Mouse (Mus musculus) ovary, postnatal 14 days (tissue): ENCODE data around the gene Hist2h3c2.
"Not testable (repeated sequence)": the region's sequence is repeated elsewhere in the genome, so short reads cannot be mapped to it uniquely, and the experiment has no call there.

Source experiments
- DNase-seq: peaks from one replicate; pipeline ENCODE4 v3.0.0; 2022; ENCODE audit warnings: low spot score

The Hist2h3c2 gene

DNA sequence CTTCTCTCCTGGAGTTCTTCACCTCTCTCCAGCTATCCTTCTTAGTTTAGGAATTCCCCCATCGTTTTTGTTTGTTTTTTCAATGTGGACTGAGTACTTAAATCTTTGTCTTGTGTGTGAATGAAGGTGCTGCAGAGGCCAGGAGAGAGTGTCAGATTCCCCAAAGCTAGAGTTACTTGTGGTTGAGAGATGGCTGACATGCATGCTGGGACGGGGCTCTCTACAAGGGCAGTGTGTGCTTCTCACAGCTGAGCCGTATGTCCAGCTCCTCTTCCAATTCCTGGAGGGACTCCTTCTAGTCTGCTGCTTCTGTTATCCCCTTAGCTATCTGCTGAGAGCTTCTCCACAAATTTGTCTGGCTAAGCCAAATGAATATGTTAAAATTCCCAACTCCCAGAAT, 3.1 kb downstream of the Hist2h3c2 start:
- DNase-seq = no peak

GRCm38 (mm10) chr3:96234914-96235313, 4.0 kb downstream of the Hist2h3c2 start:
- DNase-seq = no peak

DNA sequence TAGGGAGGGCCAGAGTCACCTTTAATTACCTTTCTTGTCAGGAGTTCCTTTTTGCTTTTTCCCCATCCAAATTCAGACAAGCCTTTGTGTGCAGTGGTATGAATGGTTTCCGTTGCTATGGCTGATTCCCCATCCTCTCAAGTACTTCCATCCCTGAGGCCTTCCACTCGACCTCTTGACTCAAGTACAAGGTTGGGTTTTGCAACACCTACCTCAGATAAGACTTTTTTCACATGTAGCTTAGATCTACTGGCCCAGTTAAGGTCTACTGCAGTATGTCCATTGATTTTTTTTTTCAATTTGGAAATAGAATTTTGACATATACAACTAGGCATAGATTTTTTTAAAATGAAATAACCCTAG, 7.2 kb downstream of the Hist2h3c2 start:
- no peak for DNase-seq

DNA sequence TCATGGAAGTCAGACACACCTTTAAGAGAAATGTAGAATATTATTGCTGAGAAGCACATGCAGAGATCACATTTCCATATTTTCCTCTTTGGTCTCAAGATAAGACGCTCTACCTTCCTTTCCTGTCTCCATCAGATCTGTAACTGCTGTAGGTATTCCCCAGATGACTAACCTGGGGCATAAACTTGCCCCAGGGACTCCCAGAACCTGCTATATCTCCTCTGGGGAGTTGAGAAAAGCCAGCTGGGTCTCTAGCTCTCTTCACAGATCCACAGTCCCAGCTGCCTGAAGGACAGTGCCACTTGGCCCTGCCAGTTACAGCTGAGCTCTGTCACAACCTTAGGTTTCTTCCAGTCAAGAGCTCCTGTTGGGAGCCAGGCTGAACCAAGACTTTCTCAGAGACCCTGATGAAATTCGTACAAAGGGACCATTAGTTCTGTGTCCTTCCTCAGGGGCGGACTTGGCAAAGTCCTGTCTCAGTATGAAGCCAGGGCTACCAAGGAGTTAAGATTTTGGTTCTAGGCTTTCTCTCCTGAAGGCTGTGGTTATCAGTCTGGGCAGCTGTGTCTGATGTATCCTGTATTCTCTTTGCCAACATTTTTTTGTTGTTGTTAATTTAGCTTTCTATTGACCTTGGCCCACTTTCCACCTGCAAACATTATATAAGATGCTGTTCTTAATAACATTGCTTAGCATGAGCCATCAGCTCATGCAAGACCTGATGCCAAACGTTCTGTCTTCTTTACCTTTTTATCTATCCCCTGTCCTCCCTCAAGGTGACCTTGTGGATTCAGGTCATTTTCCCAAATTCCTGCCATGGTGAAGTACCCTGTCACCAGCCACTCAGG, 7.8 kb downstream of the Hist2h3c2 start:
- DNase-seq = no peak

GRCm38 (mm10) chr3:96230404-96230803, 8.5 kb downstream of the Hist2h3c2 start:
- no peak for DNase-seq

DNA sequence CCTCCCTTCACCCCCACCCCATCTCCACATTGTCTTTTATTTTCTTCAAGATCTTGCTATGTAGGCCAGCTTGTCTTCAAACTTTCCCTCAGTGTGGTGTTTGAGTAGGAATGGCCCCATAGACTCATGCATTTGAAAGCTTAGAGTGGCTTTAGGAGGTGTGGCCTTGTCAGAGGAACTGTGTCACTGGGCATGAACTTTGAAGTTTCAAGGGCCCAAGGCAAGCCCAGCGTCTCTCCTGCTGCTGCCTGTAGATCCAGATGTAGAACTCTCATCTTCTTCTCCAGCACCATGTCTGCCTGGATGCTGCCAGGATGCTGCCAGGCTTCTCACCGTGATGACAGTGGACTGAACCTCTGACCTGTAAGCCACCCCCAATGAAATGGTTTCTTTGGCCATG, 10.1 kb downstream of the Hist2h3c2 start:
- no peak for DNase-seq

DNA sequence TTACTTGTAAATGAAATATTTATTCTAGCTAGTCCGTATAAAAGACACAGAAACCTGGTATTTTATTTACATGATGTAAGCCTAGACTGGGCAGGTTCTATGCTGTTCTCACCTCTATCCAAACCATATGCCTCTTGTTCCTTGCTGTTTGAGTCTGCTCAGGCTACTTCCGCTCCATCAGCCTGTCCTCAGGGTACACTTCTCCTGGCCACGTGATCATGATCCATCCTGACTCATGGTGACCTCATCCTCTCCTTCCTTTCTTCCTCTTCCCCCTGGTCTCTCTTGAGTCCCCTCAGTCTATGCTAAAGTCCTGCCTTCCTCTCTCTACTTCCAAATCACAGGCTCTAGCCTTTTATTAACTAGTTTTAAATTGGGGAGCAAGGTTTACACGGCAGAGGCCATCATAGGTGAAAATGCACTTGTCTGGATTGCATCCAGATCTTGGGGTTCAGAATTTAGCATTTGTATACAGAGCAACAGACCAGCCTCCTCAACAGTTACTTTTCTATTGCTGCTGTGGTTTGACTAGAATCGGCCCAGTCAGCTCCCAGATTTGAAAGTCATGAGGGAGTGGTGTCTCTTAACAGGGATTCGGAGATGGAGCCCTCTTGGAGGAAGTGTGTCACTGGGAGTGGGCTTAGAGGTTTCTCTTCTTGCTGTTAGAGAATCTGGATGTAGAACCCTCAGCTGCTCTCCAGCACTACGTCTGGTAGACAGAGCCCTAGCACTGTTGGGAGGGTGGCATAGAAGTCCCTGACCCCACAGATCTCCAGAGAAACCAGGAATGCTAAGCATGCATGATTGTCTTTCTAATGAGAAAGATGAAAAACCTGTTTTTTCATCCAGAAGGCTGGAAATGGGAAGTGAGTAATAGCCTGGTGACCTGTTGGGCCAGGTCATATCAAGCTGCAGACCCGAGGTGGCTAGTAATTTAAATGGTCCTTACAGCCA, 12.0 kb downstream of the Hist2h3c2 start:
- no peak for DNase-seq

DNA sequence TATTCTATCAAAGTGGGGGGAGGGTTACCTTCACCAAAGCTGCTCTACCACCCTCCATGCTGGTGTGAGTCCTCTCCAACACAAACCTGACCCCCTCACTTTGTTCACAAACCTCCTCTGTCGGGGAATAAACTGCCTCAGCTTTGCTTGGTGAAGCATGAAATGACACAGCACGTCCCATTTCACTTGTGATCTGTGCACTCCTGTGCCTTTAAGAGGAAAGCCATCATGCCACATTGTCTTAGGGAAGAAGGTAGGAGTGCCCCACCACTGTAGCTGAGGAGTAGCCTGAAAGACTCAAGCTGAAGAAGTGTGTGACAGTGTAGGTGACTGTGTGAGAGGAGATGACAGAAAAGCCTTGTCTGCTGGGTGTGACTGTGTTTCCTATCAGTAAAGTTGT, 13.5 kb downstream of the Hist2h3c2 start:
- no peak for DNase-seq

GRCm38 (mm10) chr3:96222774-96223173, 16.2 kb downstream of the Hist2h3c2 start:
- no peak for DNase-seq

- no peak for DNase-seq
Observed at GRCm38 (mm10) chr3:96221640-96222038, 17.3 kb downstream of the Hist2h3c2 start.

GRCm38 (mm10) chr3:96220765-96221639, 17.9 kb downstream of the Hist2h3c2 start, which contains the start of the genes Hist2h2ac and Hist2h2be:
Hist2h2ac (minus strand) TSS chr3:96220880.
Hist2h2be (plus strand) TSS chr3:96221119.
- peak; percentile 79 for DNase-seq

- peak; percentile 35 for DNase-seq
Observed at GRCm38 (mm10) chr3:96220131-96220764, 18.7 kb downstream of the Hist2h3c2 start.

DNA sequence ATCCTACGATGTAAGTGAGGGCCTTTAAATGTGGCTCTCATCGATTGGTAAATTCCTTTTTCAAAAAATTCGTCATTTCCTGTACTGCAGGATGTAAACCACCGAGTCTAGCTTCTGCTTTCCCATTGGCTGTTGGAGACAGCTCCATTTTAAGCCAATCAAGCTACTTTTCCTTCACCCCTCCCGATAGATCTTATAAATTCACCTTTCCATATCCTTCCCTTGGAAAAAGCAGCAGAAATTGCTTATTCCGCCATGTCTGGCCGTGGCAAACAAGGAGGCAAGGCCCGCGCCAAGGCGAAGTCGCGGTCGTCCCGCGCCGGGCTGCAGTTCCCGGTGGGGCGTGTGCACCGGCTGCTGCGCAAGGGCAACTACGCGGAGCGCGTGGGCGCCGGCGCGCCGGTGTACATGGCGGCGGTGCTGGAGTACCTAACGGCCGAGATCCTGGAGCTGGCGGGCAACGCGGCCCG, 19.2 kb downstream of the Hist2h3c2 start, which contains the start of the genes Bola1 and Hist2h2ab:
Bola1 (minus strand) TSS at position 49 of the 470 bp plus-strand sequence.
Hist2h2ab (plus strand) TSS at position 205 of the 470 bp plus-strand sequence.
- DNase-seq = peak; percentile 63

GRCm38 (mm10) chr3:96219191-96219641, 19.7 kb downstream of the Hist2h3c2 start:
- no peak for DNase-seq

- no peak for DNase-seq
Observed at GRCm38 (mm10) chr3:96209242-96209641, 29.7 kb downstream of the Hist2h3c2 start.

DNA sequence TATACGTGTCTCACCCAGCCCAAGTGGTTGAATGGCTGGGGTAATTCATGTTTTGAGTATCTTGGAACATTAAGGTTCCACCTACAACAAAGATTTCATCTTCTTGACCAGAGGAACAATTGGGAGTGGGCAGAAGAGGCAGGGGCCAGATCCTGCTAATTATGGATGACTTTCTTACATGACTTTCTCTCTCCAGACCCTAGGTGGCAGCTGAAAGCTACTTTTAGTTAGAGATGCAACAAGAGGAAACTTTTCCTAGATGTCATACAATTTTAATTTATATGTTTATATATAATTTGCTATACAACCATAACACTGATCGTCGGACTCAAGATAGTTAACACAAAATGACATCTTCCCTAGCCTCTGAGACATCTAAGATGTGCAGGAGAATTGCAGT, 31.1 kb downstream of the Hist2h3c2 start:
- DNase-seq = no peak

- DNase-seq = no peak
Observed at GRCm38 (mm10) chr3:96199731-96200130, 39.2 kb downstream of the Hist2h3c2 start.

GRCm38 (mm10) chr3:96198601-96199251, 40.2 kb downstream of the Hist2h3c2 start:
- DNase-seq = not testable (repeated sequence)

DNA sequence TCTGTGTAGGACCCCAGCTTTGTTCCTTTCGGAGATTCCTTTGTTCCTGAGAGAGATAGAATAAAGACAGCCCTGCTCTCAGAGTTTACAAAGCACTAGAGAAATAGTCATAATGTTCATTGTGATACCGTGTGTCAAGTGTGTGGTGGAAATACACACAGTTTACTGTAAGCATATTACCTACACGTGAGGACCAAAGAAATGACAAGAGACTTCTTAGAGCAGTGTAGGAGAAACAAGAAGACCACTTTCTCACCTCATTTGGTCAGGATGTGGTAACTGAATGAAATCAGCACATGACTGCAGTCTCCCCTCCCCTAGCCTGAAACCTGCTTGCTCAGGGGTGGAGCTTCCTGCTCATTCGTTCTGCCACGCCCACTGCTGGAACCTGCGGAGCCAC, 40.7 kb downstream of the Hist2h3c2 start:
- no peak for DNase-seq

DNA sequence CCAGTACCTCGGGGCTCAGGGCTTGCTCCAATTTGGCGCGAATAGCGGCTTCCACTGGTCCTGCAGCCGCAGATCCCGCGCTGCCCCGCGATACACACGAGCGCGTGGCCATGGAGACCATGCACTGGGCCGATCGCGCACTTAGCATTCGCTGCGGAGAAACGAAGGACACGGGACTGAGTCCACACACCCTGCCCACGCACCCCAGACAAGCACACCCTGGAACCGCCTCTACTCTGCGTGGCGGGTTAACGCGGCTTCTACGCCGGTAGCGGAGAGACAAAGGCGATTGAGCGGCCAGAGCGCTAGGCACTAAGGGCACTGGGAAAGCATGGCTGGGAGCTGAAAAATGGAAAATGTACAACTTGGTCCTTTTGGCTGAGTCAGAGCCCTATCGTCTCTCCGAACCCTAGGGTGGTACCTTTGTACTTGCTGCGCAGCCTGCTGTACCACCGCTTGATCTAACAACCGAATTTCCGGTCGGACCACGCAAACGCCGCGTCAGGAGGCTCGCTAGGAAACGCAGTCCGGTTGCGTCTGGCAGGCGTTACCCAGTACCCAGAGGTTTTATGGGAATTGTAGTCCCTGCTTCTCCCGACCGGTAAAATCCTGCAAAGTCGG, 41.7 kb downstream of the Hist2h3c2 start:
- peak; percentile 71 for DNase-seq
